Mouse (Mus musculus) olfactory bulb, adult 2 months (tissue): ENCODE data around the gene Mfng. TPM values are rescaled to one million over a fixed set of nuclear protein-coding genes. Genes with fewer than 3 reads are reported as not detected.
A peak's percentile ranks its signal among the peaks of the same experiment; 100 is the strongest.

Source experiments
- H3K27ac ChIP-seq: fragments of 200-500 bp; 2 replicates; pipeline ENCODE4 v1.5.1; 2012; ENCODE audit warnings: low read depth, low read length; ENCODE audit not compliant: insufficient read depth
- H3K4me1 ChIP-seq: fragments of 200-500 bp; 2 replicates; pipeline ENCODE4 v1.6.1; 2012; ENCODE audit warnings: low read length; ENCODE audit not compliant: control insufficient read depth, insufficient read depth
- H3K4me3 ChIP-seq: fragments of 200-500 bp; 2 replicates; pipeline ENCODE4 v1.5.1; 2012; ENCODE audit warnings: mild to moderate bottlenecking, low read depth, low read length, moderate library complexity; ENCODE audit not compliant: insufficient read depth
- CTCF ChIP-seq: fragments of 200-500 bp; IDR thresholded peaks from 2 replicates; pipeline ENCODE4 v1.5.1; 2012; ENCODE audit warnings: low read depth, mild to moderate bottlenecking, low read length, moderate library complexity; ENCODE audit not compliant: insufficient read depth
- POLR2A ChIP-seq: fragments of 200-500 bp; IDR thresholded peaks from 2 replicates; pipeline ENCODE4 v1.6.1; 2012; ENCODE audit warnings: mild to moderate bottlenecking, low read depth, low read length, moderate library complexity; ENCODE audit not compliant: insufficient read depth
- whole genome bisulfite sequencing: fragments of 180-500 bp; shearing (Covaris S2); methylation state at CpG from one replicate; pipeline ENCODE4 v1.1.7; 2018; 5-methylcytosine and 5-hydroxymethylcytosine counted together
- polyA plus RNA-seq: library from polyadenylated mRNA; stranded (reverse); fragments of >200 nt; gene quantifications from 2 replicates; pipeline ENCODE4 v1.2.4, GENCODE M21; 2012; ENCODE audit warnings: low replicate concordance; ENCODE audit not compliant: missing spikeins, insufficient read depth, insufficient read length

Mfng gene
- polyA plus RNA-seq, 1 experiment: not detected

- WGBS: 85% methylated on average over 2 of the region's 2 CpGs
- Histone ChIP-seq H3K4me1 (peaks cover 34% of the 10 kb centered on the region), H3K27ac (no peak overlapping the region), H3K4me3 (no peak overlapping the region)
- no peak for TF ChIP-seq CTCF
Measured at GRCm38 (mm10) chr15:78805351-78805750, 32.1 kb upstream of the Mfng start.

- no peak for TF ChIP-seq POLR2A
- TF ChIP-seq CTCF: no peak
- WGBS: 22% methylated on average over 6 of the region's 6 CpGs
Measured at GRCm38 (mm10) chr15:78804326-78804725, 31.1 kb upstream of the Mfng start.

GRCm38 (mm10) chr15:78803499-78803900, 30.2 kb upstream of the Mfng start:
- 48% methylated on average over 8 of the region's 8 CpGs for WGBS
- Histone ChIP-seq H3K4me3 (no peak overlapping the region), H3K4me1 (peaks cover 38% of the 10 kb centered on the region), H3K27ac (no peak overlapping the region)
- TF ChIP-seq CTCF (no peak), POLR2A (no peak)

More at GRCm38 (mm10) chr15:78804326-78804725, 31.1 kb upstream of the Mfng start:
- Histone ChIP-seq H3K4me1 (peaks cover 34% of the 10 kb centered on the region), H3K4me3 (no peak overlapping the region), H3K27ac (peak overlapping the region; percentile 32; the same call in 1 of the 2 replicates)

- TF ChIP-seq POLR2A (no peak), CTCF (no peak)
- no peak within 1 kb of the TSS for H3K27ac ChIP-seq
- 8% methylated on average over 64 of the region's 70 CpGs for WGBS
- H3K4me3 ChIP-seq: peak within 1 kb of the TSS; percentile 48
- peaks cover 39% of the 10 kb centered on the region for H3K4me1 ChIP-seq
Measured at GRCm38 (mm10) chr15:78802776-78803391, 29.6 kb upstream of the Mfng start, which contains the start of gene Card10. Gene Card10 (minus strand): TSS chr15:78803042.

- Histone ChIP-seq H3K27ac (no peak overlapping the region), H3K4me1 (peaks cover 38% of the 10 kb centered on the region), H3K4me3 (peak overlapping the region; percentile 48)
- WGBS: 5% methylated on average over 67 of the region's 67 CpGs
- TF ChIP-seq CTCF (no peak), POLR2A (no peak)
Measured at GRCm38 (mm10) chr15:78801971-78802741, 28.9 kb upstream of the Mfng start.

GRCm38 (mm10) chr15:78801571-78801970, 28.3 kb upstream of the Mfng start:
- Histone ChIP-seq H3K4me1 (peaks cover 39% of the 10 kb centered on the region), H3K27ac (no peak overlapping the region), H3K4me3 (peak overlapping the region; percentile 48; the same call in 1 of the 2 replicates)
- no peak for TF ChIP-seq CTCF
- no peak for TF ChIP-seq POLR2A
- WGBS: 88% methylated on average over 9 of the region's 9 CpGs

- Histone ChIP-seq H3K27ac (no peak overlapping the region), H3K4me1 (peaks cover 41% of the 10 kb centered on the region), H3K4me3 (no peak overlapping the region)
- WGBS: 22% methylated on average over 21 of the region's 21 CpGs
- TF ChIP-seq CTCF (no peak), POLR2A (no peak)
Measured at GRCm38 (mm10) chr15:78799029-78799428, 25.8 kb upstream of the Mfng start.

GRCm38 (mm10) chr15:78797060-78797329, 23.7 kb upstream of the Mfng start:
- TF ChIP-seq POLR2A: no peak
- TF ChIP-seq CTCF: no peak
- H3K4me3 ChIP-seq: no peak overlapping the region
- peaks cover 23% of the 10 kb centered on the region for H3K4me1 ChIP-seq
- no peak overlapping the region for H3K27ac ChIP-seq
- 95% methylated on average over 8 of the region's 8 CpGs for WGBS
